Mouse (Mus musculus) layer of hippocampus, adult 6 months (tissue): Measurements from ENCODE around the gene Gm3095. TPM values are rescaled to one million over a fixed set of nuclear protein-coding genes. Genes with fewer than 3 reads are reported as not detected.

Source experiments
- long read RNA-seq, 2 experiments: library from polyadenylated mRNA; unstranded; transcript quantifications; one replicate each; pipeline ENCODE4 v2.0.0; 2019 to 2020
- polyA plus RNA-seq: library from polyadenylated mRNA; unstranded; fragments of <200 nt; fragmentation: Nextera tagmentation; gene quantifications from 2 replicates; pipeline ENCODE4 v1.2.3, GENCODE M21; 2021

Gm3095 gene
- not detected in 2 replicates for polyA plus RNA-seq
- long read RNA-seq, experiment 1: 0 reads
- long read RNA-seq, experiment 2, partial matches to known transcripts: 0 of 3 reads
- long read RNA-seq, experiment 2, other reads (novel, unspliced or antisense): 3 of 3 reads

DNA sequence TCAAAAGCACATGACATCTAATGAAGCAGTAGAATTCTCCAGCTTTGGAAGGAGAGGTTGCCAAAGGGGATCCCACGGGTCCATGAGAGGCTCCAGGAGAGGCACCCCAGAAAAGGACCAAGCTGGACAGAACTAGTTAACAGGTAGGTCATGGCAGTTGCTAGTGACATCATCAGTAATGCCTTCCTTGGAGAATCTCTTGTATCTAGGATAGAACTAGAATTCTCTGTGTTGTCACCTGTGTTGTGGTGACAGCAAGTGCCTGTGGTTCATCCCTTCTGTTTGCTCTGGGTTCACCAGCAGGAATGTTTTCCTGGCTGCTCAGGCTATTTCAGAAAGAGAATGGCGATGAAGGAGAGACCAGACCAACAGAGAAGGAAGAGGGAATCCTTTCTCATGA is at the start of gene Gm3095:
Gene Gm3095 (plus strand): TSS at position 301 of the 400 bp plus-strand sequence.

DNA sequence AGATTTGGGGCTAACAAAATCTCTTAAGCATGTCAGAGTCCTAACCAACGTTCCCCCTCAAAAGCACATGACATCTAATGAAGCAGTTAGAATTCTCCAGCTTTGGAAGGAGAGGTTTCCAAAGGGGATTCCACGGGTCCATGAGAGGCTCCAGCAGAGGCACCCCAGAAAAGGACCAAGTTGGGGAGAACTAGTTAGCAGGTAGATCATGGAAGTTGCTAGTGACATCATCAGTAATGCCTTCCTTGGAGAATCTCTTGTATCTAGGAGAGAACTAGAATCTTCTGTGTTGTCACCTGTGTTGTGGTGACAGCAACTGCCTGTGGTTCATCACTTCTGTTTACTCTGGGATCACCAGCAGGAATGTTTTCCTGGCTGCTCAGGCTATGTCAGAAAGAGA is 31.9 kb upstream of the Gm3095 start, which contains the start of gene Gm3029:
Gene Gm3029 (plus strand): TSS at position 301 of the 400 bp plus-strand sequence.

DNA sequence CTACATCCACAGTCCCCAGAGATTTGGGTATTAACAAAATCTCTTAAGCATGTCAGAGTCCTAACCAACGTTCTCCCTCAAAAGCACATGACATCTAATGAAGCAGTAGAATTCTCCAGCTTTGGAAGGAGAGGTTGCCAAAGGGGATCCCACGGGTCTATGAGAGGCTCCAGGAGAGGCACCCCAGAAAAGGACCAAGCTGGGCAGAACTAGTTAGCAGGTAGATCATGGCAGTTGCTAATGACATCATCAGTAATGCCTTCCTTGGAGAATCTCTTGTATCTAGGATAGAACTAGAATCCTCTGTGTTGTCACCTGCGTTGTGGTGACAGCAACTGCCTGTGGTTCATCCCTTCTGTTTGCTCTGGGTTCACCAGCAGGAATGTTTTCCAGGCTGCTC is 34.7 kb downstream of the Gm3095 start, which contains the start of gene Gm3099:
Gene Gm3099 (plus strand): TSS at position 301 of the 400 bp plus-strand sequence.

Other genes with a start within 250 kb of the Gm3095 start
- 0.48 and 1.2 TPM in 2 replicates for gene Gm3002, start 153.5 kb upstream of the Gm3095 start, polyA plus RNA-seq
- 0.10 TPM in 1 of 2 replicates, not detected in the other for gene Gm3033, start 117.3 kb upstream of the Gm3095 start, polyA plus RNA-seq
- not detected in 2 replicates for gene Gm2916, start 79.4 kb upstream of the Gm3095 start, polyA plus RNA-seq
- gene Gm3029, start 31.8 kb upstream of the Gm3095 start, polyA plus RNA-seq: not detected in 2 replicates
- not detected in 2 replicates for gene Gm3099, start 34.8 kb downstream of the Gm3095 start, polyA plus RNA-seq
- gene Gm5796, start 60.4 kb downstream of the Gm3095 start, polyA plus RNA-seq: 0.14 and 0.20 TPM in 2 replicates
- not detected in 2 replicates for gene Gm3115, start 120.6 kb downstream of the Gm3095 start, polyA plus RNA-seq
- gene Gm8108, start 147.0 kb downstream of the Gm3095 start, polyA plus RNA-seq: 0.30 TPM in 1 of 2 replicates, not detected in the other
- gene Gm3127, start 201.5 kb downstream of the Gm3095 start, polyA plus RNA-seq: not detected in 2 replicates
- 1.5 TPM in 2 replicates for gene Gm2974, start 219.0 kb downstream of the Gm3095 start, polyA plus RNA-seq